Mouse (Mus musculus) ES-E14 (cell line): Measurements from ENCODE around the gene Olfr13.
"Not testable (repeated sequence)": the region's sequence is repeated elsewhere in the genome, so short reads cannot be mapped to it uniquely, and the experiment has no call there.

Experiments used
- CHD2 ChIP-seq: IDR thresholded peaks from 2 replicates; pipeline ENCODE4 v1.6.1; 2014; ENCODE audit warnings: mild to moderate bottlenecking, low read depth, low read length, inconsistent platforms
- HCFC1 ChIP-seq: IDR thresholded peaks from 2 replicates; pipeline ENCODE4 v1.6.1; 2012; ENCODE audit warnings: low read length, inconsistent platforms, borderline replicate concordance; ENCODE audit not compliant: insufficient read depth
- MAFK ChIP-seq: IDR thresholded peaks from 2 replicates; pipeline ENCODE4 v1.6.1; 2014; ENCODE audit warnings: mild to moderate bottlenecking, low read depth, low read length, inconsistent platforms; ENCODE audit not compliant: insufficient read depth
- ZC3H11A ChIP-seq: IDR thresholded peaks from 2 replicates; pipeline ENCODE4 v1.6.1; 2012; ENCODE audit warnings: low read depth, mild to moderate bottlenecking, inconsistent platforms, low read length, borderline replicate concordance
- ZNF384 ChIP-seq: IDR thresholded peaks from 2 replicates; pipeline ENCODE4 v1.6.1; 2012; ENCODE audit warnings: low read depth, low read length, inconsistent platforms

GRCm38 (mm10) chr6:43212873-43213272, 40.9 kb downstream of the Olfr13 start, which contains the start of gene Olfr434:
- not testable (repeated sequence) for TF ChIP-seq MAFK, CHD2, ZNF384, ZC3H11A, HCFC1
